Mouse (Mus musculus): ENCODE measurements around the gene Map2k2.
"Not testable (repeated sequence)": the region's sequence is repeated elsewhere in the genome, so short reads cannot be mapped to it uniquely, and the experiment has no call there.

Gene Map2k2

GRCm38 (mm10) chr10:81177491-81177925 lies 71.8 kb downstream of the Map2k2 start:
- DNase-seq: no peak

GRCm38 (mm10) chr10:81177958-81178712 lies 72.4 kb downstream of the Map2k2 start:
- no peak for DNase-seq

GRCm38 (mm10) chr10:81178927-81179326 lies 73.2 kb downstream of the Map2k2 start:
- no peak for DNase-seq

GRCm38 (mm10) chr10:81179451-81180342 lies 74.0 kb downstream of the Map2k2 start:
- no peak for DNase-seq

- DNase-seq: no peak
These were observed 75.2 kb downstream of the Map2k2 start for GRCm38 (mm10) chr10:81180946-81181345.

GRCm38 (mm10) chr10:81181860-81182259 lies 76.1 kb downstream of the Map2k2 start:
- DNase-seq: not testable (repeated sequence)

GRCm38 (mm10) chr10:81182336-81183333 lies 76.9 kb downstream of the Map2k2 start, which contains the start of gene Dapk3:
TSS of gene Dapk3 (plus strand) at chr10:81183005.
- peak; percentile 100 for DNase-seq

All from embryo, embryonic 11 days (tissue).